Mouse (Mus musculus): ENCODE measurements around the gene Sfmbt1. TPM values are rescaled to one million over a fixed set of nuclear protein-coding genes. Genes with fewer than 3 reads are reported as not detected.

Sfmbt1 gene
- polyA plus RNA-seq, 1 experiment from 2014 or later: 12.3 TPM

DNA sequence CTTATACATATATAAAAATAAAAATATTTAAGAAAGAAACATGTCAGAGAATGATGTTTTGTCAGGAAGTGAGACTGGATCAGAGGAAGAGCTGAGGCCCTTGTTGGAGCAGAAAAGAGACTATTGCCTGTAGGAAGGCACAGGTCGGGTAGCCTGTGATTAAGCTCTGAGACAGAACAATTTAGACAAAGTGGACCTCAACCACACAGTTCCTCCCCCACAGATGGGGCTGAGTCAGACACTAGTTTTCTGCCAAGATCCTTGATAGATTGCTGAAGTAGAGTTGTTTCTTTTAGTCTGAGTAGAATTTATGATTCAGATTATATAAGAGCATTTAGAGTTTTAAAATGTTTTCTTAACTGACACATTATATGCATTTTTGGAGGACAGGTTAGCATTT, 74.8 kb downstream of the Sfmbt1 start:
- ATAC-seq: no peak
- no peak overlapping the region for H3K4me3 ChIP-seq (replicated peaks)
- WGBS: 65% methylated on average over 1 of the region's 1 CpGs
- no peaks in the 10 kb centered on the region for H3K27me3 ChIP-seq (replicated peaks)
- no peak overlapping the region for H3K27ac ChIP-seq
- H3K9ac ChIP-seq: no peak overlapping the region
- no peaks in the 10 kb centered on the region for H3K9me3 ChIP-seq
- no peaks in the 10 kb centered on the region for H3K36me3 ChIP-seq
- no peaks in the 10 kb centered on the region for H3K4me1 ChIP-seq (replicated peaks)
- H3K4me2 ChIP-seq (replicated peaks): no peak overlapping the region

DNA sequence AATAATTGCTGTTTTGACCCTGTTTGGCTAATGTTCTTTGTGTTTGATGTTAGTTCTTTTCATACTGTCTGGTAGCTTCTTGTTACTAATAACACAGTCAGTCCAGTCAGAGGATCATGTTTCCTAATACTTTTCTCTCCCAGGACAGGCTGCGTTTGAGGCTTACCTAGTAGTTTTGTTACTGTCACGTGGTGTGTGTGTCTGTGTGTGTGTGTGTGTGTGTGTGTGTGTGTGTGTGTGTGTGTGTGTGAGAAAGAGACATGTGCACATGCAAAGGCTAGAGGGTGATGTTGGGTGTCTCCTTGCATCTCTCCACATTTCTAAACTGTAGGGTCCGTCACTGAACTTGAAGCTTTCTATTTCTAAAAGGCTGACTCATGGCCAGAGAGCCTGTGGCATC, 78.2 kb downstream of the Sfmbt1 start:
- H3K9me3 ChIP-seq: no peaks in the 10 kb centered on the region
- H3K4me2 ChIP-seq (replicated peaks): no peak overlapping the region
- H3K36me3 ChIP-seq: peaks cover 7% of the 10 kb centered on the region; the same call in 1 of the 2 replicates
- no peak overlapping the region for H3K9ac ChIP-seq
- ATAC-seq: no peak
- H3K27me3 ChIP-seq (replicated peaks): no peaks in the 10 kb centered on the region
- no peak overlapping the region for H3K27ac ChIP-seq
- WGBS: 83% methylated on average over 3 of the region's 3 CpGs
- no peaks in the 10 kb centered on the region for H3K4me1 ChIP-seq (replicated peaks)
- no peak overlapping the region for H3K4me3 ChIP-seq (replicated peaks)

DNA sequence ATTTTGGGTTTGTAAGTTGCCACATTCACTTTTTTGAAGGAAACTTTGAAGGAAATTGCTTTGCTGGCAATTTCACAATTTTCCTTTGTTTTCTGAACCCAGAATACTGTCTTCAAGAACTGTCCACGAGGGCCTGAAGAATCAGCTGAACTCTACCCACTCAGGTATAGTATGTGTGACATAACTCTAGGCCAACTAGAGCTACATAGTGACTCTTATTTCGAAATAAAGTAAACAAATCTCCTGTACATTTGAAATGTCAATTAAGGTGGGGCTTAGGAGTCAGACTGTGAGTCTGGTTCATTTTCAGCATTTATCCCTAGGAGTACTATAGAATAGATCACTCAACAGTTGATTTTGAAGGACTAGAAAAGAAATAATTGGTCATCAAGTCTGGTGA, 87.1 kb downstream of the Sfmbt1 start:
- H3K27me3 ChIP-seq (replicated peaks): no peaks in the 10 kb centered on the region
- peaks cover 4% of the 10 kb centered on the region; the same call in 1 of the 2 replicates for H3K36me3 ChIP-seq
- no peak overlapping the region for H3K4me2 ChIP-seq (replicated peaks)
- 77% methylated on average over 2 of the region's 2 CpGs for WGBS
- no peak overlapping the region for H3K9ac ChIP-seq
- no peak for ATAC-seq
- H3K4me3 ChIP-seq (replicated peaks): no peak overlapping the region
- H3K9me3 ChIP-seq: no peaks in the 10 kb centered on the region
- no peak overlapping the region for H3K27ac ChIP-seq
- H3K4me1 ChIP-seq (replicated peaks): no peaks in the 10 kb centered on the region

DNA sequence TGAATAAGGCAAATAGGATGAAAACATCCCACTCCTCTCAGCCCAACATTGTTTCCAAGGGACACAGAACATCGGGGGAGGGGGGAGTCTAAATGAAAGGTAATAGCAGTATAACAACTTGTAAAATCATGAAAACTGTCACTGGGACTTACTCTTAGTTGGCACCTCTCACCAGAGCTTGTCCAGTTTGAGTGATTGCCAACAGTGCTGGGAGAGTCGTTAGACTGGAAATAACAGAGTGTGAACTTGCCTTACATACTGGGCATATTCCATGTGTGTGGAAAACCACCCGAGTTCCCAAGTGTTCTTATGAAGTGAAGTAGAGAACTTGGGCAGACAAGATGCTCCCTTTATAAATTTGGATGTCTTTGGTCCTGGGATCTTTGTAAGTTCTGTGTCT, 106.5 kb downstream of the Sfmbt1 start:
- ATAC-seq: no peak
- Histone ChIP-seq H3K9me3 (no peaks in the 10 kb centered on the region), H3K9ac (no peak overlapping the region), H3K27ac (no peak overlapping the region), H3K4me1 (replicated peaks) (peaks cover 4% of the 10 kb centered on the region), H3K27me3 (replicated peaks) (no peaks in the 10 kb centered on the region), H3K4me2 (replicated peaks) (no peak overlapping the region), H3K4me3 (replicated peaks) (no peak overlapping the region), H3K36me3 (0 out of 2 replicates have a peak, but pooled peaks cover 7% of the 10 kb centered on the region)
- 76% methylated on average over 3 of the region's 3 CpGs for WGBS

DNA sequence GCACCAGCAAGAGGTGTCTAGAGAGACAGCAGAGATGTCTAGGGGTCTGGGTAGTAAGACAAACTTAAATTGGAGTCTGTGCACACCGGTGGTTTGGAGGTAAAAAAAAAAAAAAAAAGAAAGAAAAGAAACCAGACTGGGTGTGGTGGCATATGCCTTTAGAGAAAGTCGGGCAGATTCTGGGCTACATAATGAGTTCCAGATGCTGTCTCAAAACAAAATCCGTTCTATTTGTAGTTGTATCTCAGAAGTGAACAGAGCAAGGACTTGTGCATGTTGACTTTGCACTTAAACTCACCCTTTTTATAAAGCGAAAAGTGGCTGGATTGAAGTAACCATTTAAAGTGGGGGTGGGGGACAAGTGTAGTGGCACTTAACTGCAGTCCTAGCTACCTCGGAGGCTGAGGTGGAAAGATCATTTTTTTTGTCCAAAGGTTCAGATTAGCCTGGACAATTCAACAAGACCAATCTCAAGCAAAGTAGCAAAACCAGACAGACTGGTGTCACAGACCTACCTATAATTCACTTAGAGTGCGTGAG, 109.9 kb downstream of the Sfmbt1 start:
- Histone ChIP-seq H3K36me3 (no peaks in the 10 kb centered on the region), H3K9me3 (no peaks in the 10 kb centered on the region), H3K4me2 (replicated peaks) (no peak overlapping the region), H3K27me3 (replicated peaks) (no peaks in the 10 kb centered on the region), H3K9ac (no peak overlapping the region), H3K27ac (no peak overlapping the region), H3K4me1 (replicated peaks) (peaks cover 33% of the 10 kb centered on the region), H3K4me3 (replicated peaks) (no peak overlapping the region)
- 47% methylated on average over 6 of the region's 6 CpGs for WGBS
- ATAC-seq: no peak

DNA sequence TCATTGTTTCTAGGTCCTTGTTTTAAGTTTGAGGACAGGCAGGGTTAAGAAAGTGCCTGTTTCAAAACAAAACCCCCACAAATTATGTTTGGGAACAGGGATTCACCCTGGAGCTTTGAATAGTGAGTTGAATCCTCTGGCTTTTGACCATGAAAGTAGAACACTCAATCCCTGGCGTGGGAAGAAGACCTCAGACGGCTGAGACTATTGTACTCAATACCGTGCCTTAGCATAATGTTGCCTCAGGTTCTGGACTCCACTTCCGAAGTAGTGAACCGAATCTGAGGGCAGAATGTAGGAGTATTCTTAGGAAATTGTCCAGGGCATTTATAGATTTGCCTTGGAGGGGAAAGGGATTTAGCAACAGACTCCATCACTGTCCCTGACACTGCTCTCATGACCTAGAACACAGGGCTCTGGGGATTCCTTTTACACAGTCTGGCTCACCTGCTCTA, 110.4 kb downstream of the Sfmbt1 start:
- H3K9me3 ChIP-seq: no peaks in the 10 kb centered on the region
- no peak overlapping the region for H3K9ac ChIP-seq
- H3K4me1 ChIP-seq (replicated peaks): peaks cover 33% of the 10 kb centered on the region
- H3K4me2 ChIP-seq (replicated peaks): peak overlapping the region; percentile 81
- H3K27ac ChIP-seq: no peak overlapping the region
- H3K27me3 ChIP-seq (replicated peaks): no peaks in the 10 kb centered on the region
- no peaks in the 10 kb centered on the region for H3K36me3 ChIP-seq
- 31% methylated on average over 5 of the region's 5 CpGs for WGBS
- ATAC-seq: peak; percentile 9
- peak overlapping the region; percentile 93 for H3K4me3 ChIP-seq (replicated peaks)

DNA sequence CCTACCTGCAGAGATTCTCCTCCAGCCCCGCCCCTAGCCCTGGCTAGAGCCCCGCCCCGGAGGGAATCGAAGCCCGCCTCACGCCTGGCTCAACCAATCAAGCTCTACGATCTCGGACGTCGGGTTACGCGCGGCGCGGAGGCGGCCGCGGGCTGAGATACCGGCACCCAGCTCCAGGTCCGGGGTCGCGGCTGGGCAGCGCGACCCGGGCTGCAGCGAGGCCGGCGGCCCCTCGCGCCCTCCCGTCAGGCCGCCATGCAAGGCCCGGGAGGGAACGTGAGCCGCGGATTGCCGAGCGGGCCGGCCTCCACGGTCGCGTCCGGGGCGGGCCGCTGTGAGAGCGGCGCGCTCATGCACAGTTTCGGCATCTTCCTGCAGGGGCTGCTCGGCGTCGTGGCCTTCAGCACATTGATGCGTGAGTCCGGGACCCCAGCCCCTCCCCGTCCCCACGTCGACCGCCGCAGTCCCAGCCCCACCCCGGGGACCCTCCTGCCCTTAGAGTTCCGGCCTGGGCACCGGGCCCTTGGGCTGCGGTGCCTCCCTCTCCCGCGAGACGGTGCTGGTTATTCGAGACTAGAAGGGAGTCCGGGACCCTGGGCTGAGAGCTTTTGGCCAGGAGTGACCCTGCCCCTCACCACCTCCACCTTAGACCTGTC, 111.0 kb downstream of the Sfmbt1 start, which contains the start of gene Tmem110:
Gene Tmem110, plus strand, starts transcription at position 115 of the 656 bp plus-strand sequence.
- Histone ChIP-seq H3K9ac (peak within 1 kb of the TSS; percentile 91), H3K27me3 (replicated peaks) (no peaks in the 10 kb centered on the region), H3K36me3 (no peaks in the 10 kb centered on the region), H3K27ac (peak within 1 kb of the TSS; percentile 73), H3K4me2 (replicated peaks) (peak within 1 kb of the TSS; percentile 81), H3K4me3 (replicated peaks) (peak within 1 kb of the TSS; percentile 93), H3K9me3 (no peaks in the 10 kb centered on the region), H3K4me1 (replicated peaks) (peaks cover 33% of the 10 kb centered on the region)
- under 1% methylated on average over 68 of the region's 68 CpGs for WGBS
- peak; percentile 98 for ATAC-seq

DNA sequence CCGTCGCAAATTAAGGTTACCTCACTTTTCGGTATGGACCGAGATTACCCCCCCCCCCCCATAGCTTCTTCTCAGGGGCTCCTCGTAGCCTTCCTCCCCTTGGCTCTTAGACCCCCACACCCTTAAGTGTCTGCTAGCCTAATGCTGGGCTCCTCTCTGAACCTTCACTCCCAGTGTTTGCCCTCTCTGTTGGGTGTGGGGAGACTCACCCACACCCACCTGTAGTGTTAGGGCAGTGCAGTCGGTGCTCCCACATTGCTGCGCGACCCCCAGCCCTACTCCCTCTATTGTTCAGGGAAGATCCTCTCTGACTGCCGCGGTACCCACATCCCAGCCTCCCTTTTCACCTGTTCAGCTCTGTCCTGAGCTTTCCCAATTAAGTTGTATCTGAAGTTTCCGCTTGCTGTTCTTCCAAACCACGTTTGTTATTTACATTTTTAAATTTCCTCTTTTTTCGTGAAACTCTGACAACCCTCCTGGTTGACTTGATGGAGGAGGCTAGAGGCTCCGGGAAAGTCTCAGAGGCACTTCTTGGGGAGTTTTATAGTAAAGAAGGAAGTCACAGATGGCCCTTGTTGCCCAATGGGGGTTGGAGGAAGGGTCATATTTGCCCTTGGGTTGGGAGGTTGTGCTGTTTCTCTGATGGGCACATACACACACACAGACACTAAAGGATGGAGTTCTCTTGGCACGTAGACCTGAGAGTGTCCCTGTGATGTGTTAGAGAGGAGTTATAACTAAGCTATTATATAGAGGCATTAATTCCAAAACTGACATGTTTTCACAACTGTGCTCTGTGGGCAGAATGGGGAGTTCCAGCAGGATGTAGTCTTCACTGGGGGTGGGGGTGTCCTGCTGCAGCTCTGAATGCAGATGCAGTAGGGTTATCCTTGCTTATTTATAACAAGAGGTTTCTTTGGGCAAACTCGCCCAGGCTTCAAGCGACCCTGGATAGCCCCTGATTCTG, 111.8 kb downstream of the Sfmbt1 start:
- peak overlapping the region; percentile 81 for H3K4me2 ChIP-seq (replicated peaks)
- peak overlapping the region; percentile 91 for H3K9ac ChIP-seq
- H3K36me3 ChIP-seq: no peaks in the 10 kb centered on the region
- no peaks in the 10 kb centered on the region for H3K9me3 ChIP-seq
- no peak overlapping the region for H3K27ac ChIP-seq
- H3K4me3 ChIP-seq (replicated peaks): peak overlapping the region; percentile 93
- H3K27me3 ChIP-seq (replicated peaks): no peaks in the 10 kb centered on the region
- peak; percentile 10; the same call in 1 of the 2 replicates for ATAC-seq
- H3K4me1 ChIP-seq (replicated peaks): peaks cover 39% of the 10 kb centered on the region
- WGBS: 17% methylated on average over 17 of the region's 17 CpGs

DNA sequence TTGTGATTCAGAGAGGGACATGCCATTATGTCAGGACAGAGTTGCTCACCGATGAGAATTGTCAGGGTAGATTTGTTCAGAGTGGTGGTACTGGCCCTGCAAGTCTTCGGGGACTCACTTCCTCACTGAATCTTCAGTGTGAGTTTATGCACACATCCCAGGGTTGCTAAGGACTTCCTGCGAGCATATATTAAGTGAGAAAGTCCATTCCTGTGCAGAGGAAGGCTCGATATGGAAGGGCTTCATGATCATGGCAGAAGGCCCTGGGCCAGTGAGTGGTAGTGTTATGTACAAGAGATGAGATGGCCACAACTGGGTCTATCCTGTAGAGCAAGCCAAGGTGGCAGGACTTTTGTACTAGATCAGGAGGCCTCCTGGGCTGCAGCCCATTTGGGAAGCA, 112.8 kb downstream of the Sfmbt1 start:
- Histone ChIP-seq H3K27ac (no peak overlapping the region), H3K27me3 (replicated peaks) (no peaks in the 10 kb centered on the region), H3K9me3 (no peaks in the 10 kb centered on the region), H3K36me3 (no peaks in the 10 kb centered on the region), H3K4me1 (replicated peaks) (peaks cover 42% of the 10 kb centered on the region), H3K4me3 (replicated peaks) (no peak overlapping the region), H3K9ac (no peak overlapping the region), H3K4me2 (replicated peaks) (no peak overlapping the region)
- WGBS: 70% methylated on average over 4 of the region's 4 CpGs
- ATAC-seq: no peak

DNA sequence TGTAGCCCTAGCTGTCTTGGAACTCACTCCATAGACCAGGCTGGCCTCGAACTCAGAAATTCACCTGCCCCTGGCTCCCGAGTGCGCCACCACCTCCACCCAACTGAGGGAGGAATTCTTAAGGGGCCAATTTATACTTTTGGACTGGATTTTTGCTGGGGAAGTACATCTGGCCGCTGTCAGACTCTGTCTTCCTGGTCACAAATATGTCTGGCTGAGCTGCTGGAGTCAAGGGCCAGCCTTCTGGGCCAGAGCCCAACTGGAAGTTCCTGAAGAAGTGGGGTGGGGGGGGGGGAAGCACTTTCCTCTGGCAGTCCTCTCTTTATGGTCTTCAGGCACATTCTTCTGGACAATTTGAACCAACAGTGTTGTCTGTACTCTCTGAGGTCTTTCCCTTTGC, 113.4 kb downstream of the Sfmbt1 start:
- Histone ChIP-seq H3K4me3 (replicated peaks) (no peak overlapping the region), H3K27ac (no peak overlapping the region), H3K4me2 (replicated peaks) (no peak overlapping the region), H3K4me1 (replicated peaks) (peaks cover 42% of the 10 kb centered on the region), H3K9me3 (no peaks in the 10 kb centered on the region), H3K9ac (no peak overlapping the region), H3K36me3 (no peaks in the 10 kb centered on the region), H3K27me3 (replicated peaks) (no peaks in the 10 kb centered on the region)
- 69% methylated on average over 4 of the region's 4 CpGs for WGBS
- ATAC-seq: no peak

DNA sequence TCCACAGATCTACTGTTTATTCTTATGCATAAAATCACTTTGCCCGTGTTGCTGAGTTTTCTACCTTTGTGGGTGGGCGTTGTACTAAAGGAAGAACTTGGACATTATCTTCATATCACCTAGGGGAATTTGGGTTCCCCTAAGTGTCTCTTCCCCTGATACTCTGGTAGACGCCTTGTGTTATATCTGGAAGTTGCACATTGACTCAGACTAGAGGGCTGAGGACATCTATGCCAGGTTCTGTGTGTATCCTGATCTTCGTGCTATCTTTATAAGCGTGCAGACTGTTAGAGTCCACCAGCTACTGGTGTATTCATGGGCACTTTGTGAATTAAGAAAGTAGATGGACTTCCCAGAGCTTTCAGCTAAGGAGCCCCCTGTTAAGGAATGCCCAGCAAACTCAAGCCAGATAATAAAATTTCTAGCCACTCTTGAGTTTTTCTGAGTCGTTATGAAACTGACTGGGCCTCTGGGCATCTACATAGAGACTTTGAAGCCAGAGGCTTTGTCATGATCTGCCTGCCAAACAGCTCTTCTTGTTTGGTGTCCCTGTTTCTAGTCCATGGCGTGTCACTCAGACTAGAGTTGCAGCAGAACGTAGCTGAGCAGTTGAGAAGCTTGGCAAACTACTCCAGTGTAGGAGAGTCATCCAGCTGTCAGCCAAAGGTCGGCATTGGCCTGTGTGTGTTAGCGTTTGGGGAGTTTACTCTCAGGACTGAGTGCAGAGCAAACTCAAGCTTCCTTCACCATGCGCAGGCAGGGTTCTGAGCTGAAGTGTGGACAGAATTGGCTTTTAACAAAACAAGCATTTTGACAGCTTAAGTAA, 114.2 kb downstream of the Sfmbt1 start:
- Histone ChIP-seq H3K27me3 (replicated peaks) (no peaks in the 10 kb centered on the region), H3K27ac (peak overlapping the region; percentile 36; the same call in 1 of the 2 replicates), H3K4me2 (replicated peaks) (0 out of 2 replicates have a peak overlapping the region, but pooled peaks have one; percentile 11), H3K4me1 (replicated peaks) (peaks cover 42% of the 10 kb centered on the region), H3K36me3 (no peaks in the 10 kb centered on the region), H3K9ac (no peak overlapping the region), H3K4me3 (replicated peaks) (no peak overlapping the region), H3K9me3 (no peaks in the 10 kb centered on the region)
- no peak for ATAC-seq
- WGBS: 56% methylated on average over 11 of the region's 11 CpGs
